ENCODE assay signal across 8 mouse cellular contexts in the genomic region with DNA sequence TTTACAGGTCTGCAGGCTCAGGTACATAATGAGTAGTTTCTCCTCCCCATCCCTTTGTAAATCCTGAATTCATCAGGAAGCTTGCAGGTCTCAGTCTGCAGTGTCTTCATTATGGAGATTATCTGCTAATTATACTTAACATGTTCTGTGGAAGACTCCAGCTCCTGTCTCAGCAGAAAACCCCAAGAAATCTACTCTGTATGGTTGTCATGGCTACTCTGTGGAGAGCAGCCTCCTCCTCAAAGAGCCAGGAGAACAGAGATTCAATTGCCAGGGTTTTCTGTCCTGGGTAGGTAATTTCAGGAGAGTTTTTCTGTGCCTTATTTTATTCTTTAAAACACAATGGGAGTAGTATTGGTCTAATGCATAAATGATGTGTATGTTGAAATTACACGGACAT.
A peak's percentile ranks its signal among the peaks of the same experiment; 100 is the strongest.
DNase-seq lines count a peak whose midpoint lies in the region; ATAC-seq and TF ChIP-seq lines count a peak whose summit lies in the region.
"Had no signal": no experiment of that assay in that cellular context is flagged by ENCODE, and none has a peak within 500 bp of the region (broad histone marks: within the 10 kb centered on the region; RNA-seq: fewer than 3 reads in every experiment).

No protein-coding gene starts in this region.

- H3K9ac ChIP-seq in hindbrain, embryonic 14.5 days = no peak overlapping the region
- H3K9ac ChIP-seq in hindbrain, embryonic 11.5 days (ENCODE audit: low read depth, low read length) = no peak overlapping the region
- H3K9ac ChIP-seq in neural tube, embryonic 13.5 days = no peak overlapping the region
- 0 out of 2 replicates have a peak overlapping the region, but pooled peaks have one; percentile 25 for H3K9ac ChIP-seq in forebrain, postnatal 0 days

- no peaks in the 10 kb centered on the region for H3K36me3 ChIP-seq in hindbrain, embryonic 14.5 days (replicated peaks; ENCODE audit: control insufficient read depth, insufficient read depth)
- no peaks in the 10 kb centered on the region for H3K36me3 ChIP-seq in hindbrain, embryonic 11.5 days (ENCODE audit: control insufficient read depth, insufficient read depth, low read length)
- no peaks in the 10 kb centered on the region for H3K36me3 ChIP-seq in neural tube, embryonic 13.5 days
- no peaks in the 10 kb centered on the region for H3K36me3 ChIP-seq in forebrain, postnatal 0 days (ENCODE audit: insufficient read depth)

- 19% methylated on average over 1 of the region's 1 CpGs for WGBS in hindbrain, embryonic 14.5 days
- WGBS in hindbrain, embryonic 11.5 days = 25% methylated on average over 1 of the region's 1 CpGs
- WGBS in neural tube, embryonic 13.5 days = 20% methylated on average over 1 of the region's 1 CpGs
- 5% methylated on average over 1 of the region's 1 CpGs for WGBS in forebrain, postnatal 0 days

- peak overlapping the region; percentile 65; the same call in 1 of the 2 replicates for H3K27ac ChIP-seq in hindbrain, embryonic 14.5 days
- no peak overlapping the region for H3K27ac ChIP-seq in hindbrain, embryonic 11.5 days (ENCODE audit: low read depth, low read length)
- no peak overlapping the region for H3K27ac ChIP-seq in neural tube, embryonic 13.5 days (replicated peaks)
- H3K27ac ChIP-seq in forebrain, postnatal 0 days (ENCODE audit: low read depth, low read length) = peak overlapping the region; percentile 57
- H3K27ac ChIP-seq: macrophage had no signal

- peaks cover 26% of the 10 kb centered on the region for H3K4me1 ChIP-seq in hindbrain, embryonic 14.5 days (replicated peaks; ENCODE audit: control insufficient read depth, insufficient read depth, low read length)
- H3K4me1 ChIP-seq in hindbrain, embryonic 11.5 days (replicated peaks; ENCODE audit: control insufficient read depth, insufficient read depth, low read length) = no peaks in the 10 kb centered on the region
- peaks cover 42% of the 10 kb centered on the region for H3K4me1 ChIP-seq in neural tube, embryonic 13.5 days (replicated peaks)
- H3K4me1 ChIP-seq in forebrain, postnatal 0 days (ENCODE audit: insufficient read depth) = peaks cover 19% of the 10 kb centered on the region

- peak overlapping the region; percentile 19; the same call in 1 of the 2 replicates for H3K4me2 ChIP-seq in hindbrain, embryonic 14.5 days (replicated peaks)
- H3K4me2 ChIP-seq in hindbrain, embryonic 11.5 days (replicated peaks; ENCODE audit: low read depth, low read length) = no peak overlapping the region
- H3K4me2 ChIP-seq in neural tube, embryonic 13.5 days = peak overlapping the region; percentile 15; the same call in 1 of the 2 replicates
- peak overlapping the region; percentile 27 for H3K4me2 ChIP-seq in forebrain, postnatal 0 days (ENCODE audit: low read depth)

- H3K4me3 ChIP-seq in hindbrain, embryonic 14.5 days (replicated peaks; ENCODE audit: low read length) = no peak overlapping the region
- no peak overlapping the region for H3K4me3 ChIP-seq in hindbrain, embryonic 11.5 days (ENCODE audit: low read depth, low read length)
- H3K4me3 ChIP-seq in neural tube, embryonic 13.5 days = no peak overlapping the region
- H3K4me3 ChIP-seq in forebrain, postnatal 0 days (ENCODE audit: low read depth, low read length) = no peak overlapping the region

- TF ChIP-seq CTCF in forebrain, postnatal 0 days (IDR thresholded peaks at IDR 0.05; ENCODE audit: low read depth) = no peak

- no peaks in the 10 kb centered on the region for H3K27me3 ChIP-seq in hindbrain, embryonic 14.5 days (ENCODE audit: control insufficient read depth, insufficient read depth, low read length)
- H3K27me3 ChIP-seq in hindbrain, embryonic 11.5 days (ENCODE audit: control insufficient read depth, insufficient read depth, low read length) = no peaks in the 10 kb centered on the region
- H3K27me3 ChIP-seq in neural tube, embryonic 13.5 days = no peaks in the 10 kb centered on the region
- no peaks in the 10 kb centered on the region for H3K27me3 ChIP-seq in forebrain, postnatal 0 days (ENCODE audit: insufficient read depth, low read length)

- no peak for ATAC-seq in hindbrain, embryonic 14.5 days (ENCODE audit: low FRiP score)
- ATAC-seq in hindbrain, embryonic 11.5 days (ENCODE audit: low FRiP score) = no peak
- no peak for ATAC-seq in neural tube, embryonic 13.5 days (ENCODE audit: low read depth)
- peak; percentile 90 for ATAC-seq in forebrain, postnatal 0 days

- DNase-seq in hindbrain, embryonic 14.5 days (ENCODE audit: low spot score) = peak; percentile 34
- no peak for DNase-seq in hindbrain, embryonic 11.5 days (ENCODE audit: low spot score)
- DNase-seq in neural tube, embryonic 10.5 days (ENCODE audit: extremely low spot score, low spot score) = no peak
- DNase-seq in forebrain, postnatal 0 days = peak; percentile 60
- peak; percentile 79 for DNase-seq in telencephalon, adult 2 months (ENCODE audit: low read depth, low spot score)
- no peak for DNase-seq in embryo, embryonic 10.5 days (ENCODE audit: low spot score)

- H3K9me3 ChIP-seq in hindbrain, embryonic 14.5 days (ENCODE audit: control insufficient read depth, low read length) = no peaks in the 10 kb centered on the region
- no peaks in the 10 kb centered on the region for H3K9me3 ChIP-seq in hindbrain, embryonic 11.5 days (ENCODE audit: control insufficient read depth, low read length)
- no peaks in the 10 kb centered on the region for H3K9me3 ChIP-seq in neural tube, embryonic 13.5 days
- no peaks in the 10 kb centered on the region for H3K9me3 ChIP-seq in forebrain, postnatal 0 days (ENCODE audit: low read length)

Comparison
In these comparisons a context has a peak if more than half of its experiments do, and no peak if none do; other contexts are left out.
1. DNase-seq: peak in hindbrain, embryonic 14.5 days (single experiment), forebrain, postnatal 0 days (single experiment) and telencephalon, adult 2 months (single experiment); none in hindbrain, embryonic 11.5 days (single experiment), neural tube, embryonic 10.5 days (single experiment) and embryo, embryonic 10.5 days (single experiment).
2. H3K27ac ChIP-seq: peak in hindbrain, embryonic 14.5 days (single experiment) and forebrain, postnatal 0 days (single experiment); none in hindbrain, embryonic 11.5 days (single experiment) and neural tube, embryonic 13.5 days (single experiment).